Mouse (Mus musculus) G1E (cell line): ENCODE results near the gene Slc31a1.

ENCODE experiments used
- CTCF ChIP-seq: IDR thresholded peaks from 2 replicates; pipeline ENCODE4 v1.5.1; 2012; ENCODE audit warnings: low read depth, low read length, inconsistent platforms, mixed read lengths
- GATA1 ChIP-seq: IDR thresholded peaks from 2 replicates; pipeline ENCODE4 v1.6.1; 2012; ENCODE audit warnings: borderline replicate concordance, low read length, inconsistent platforms, mixed read lengths
- POLR2AphosphoS5 ChIP-seq: IDR thresholded peaks from 2 replicates; pipeline ENCODE4 v1.6.1; 2012; ENCODE audit warnings: low read depth, low read length, inconsistent platforms; ENCODE audit not compliant: insufficient replicate concordance
- TAL1 ChIP-seq: conservative IDR thresholded peaks from 2 replicates; pipeline ENCODE4 v1.6.1; 2012; ENCODE audit warnings: low read depth, low read length, inconsistent platforms, mixed read lengths

- TF ChIP-seq CTCF, result no peak
- no peak for TF ChIP-seq POLR2AphosphoS5
- TF ChIP-seq GATA1, result no peak
- 0 out of 2 replicates have a peak, but pooled peaks have one; percentile 15 for TF ChIP-seq TAL1
These were observed 12.4 kb downstream of the Slc31a1 start for GRCm38 (mm10) chr4:62372818-62373520.
